Mouse (Mus musculus): ENCODE measurements around the gene Mb.
A peak's percentile ranks its signal among the peaks of the same experiment; 100 is the strongest.

Gene Mb

GRCm38 (mm10) chr15:77050570-77050969 is at the start of gene Mb:
Mb (minus strand) TSS chr15:77050670.
- DNase-seq, result no peak

GRCm38 (mm10) chr15:77099756-77100155 is 49.3 kb upstream of the Mb start:
- no peak for DNase-seq

- DNase-seq, result no peak
Observed at GRCm38 (mm10) chr15:77097358-77097757, 46.9 kb upstream of the Mb start.

GRCm38 (mm10) chr15:77095216-77095615 is 44.7 kb upstream of the Mb start:
- no peak for DNase-seq

- no peak for DNase-seq
Observed at GRCm38 (mm10) chr15:77094431-77094830, 44.0 kb upstream of the Mb start.

GRCm38 (mm10) chr15:77091394-77091793 is 40.9 kb upstream of the Mb start:
- DNase-seq, result no peak

- DNase-seq, result no peak
Observed at GRCm38 (mm10) chr15:77090531-77090930, 40.1 kb upstream of the Mb start.

GRCm38 (mm10) chr15:77089249-77089648 is 38.8 kb upstream of the Mb start:
- peak; percentile 18 for DNase-seq

- no peak for DNase-seq
Observed at GRCm38 (mm10) chr15:77086488-77086887, 36.0 kb upstream of the Mb start.

GRCm38 (mm10) chr15:77085818-77086217 is 35.3 kb upstream of the Mb start:
- peak; percentile 26 for DNase-seq

GRCm38 (mm10) chr15:77081454-77081853 is 31.0 kb upstream of the Mb start:
- DNase-seq, result no peak

GRCm38 (mm10) chr15:77080684-77081254 is 30.3 kb upstream of the Mb start:
- DNase-seq, result no peak

- peak; percentile 17 for DNase-seq
Observed at GRCm38 (mm10) chr15:77079890-77080361, 29.5 kb upstream of the Mb start.

- no peak for DNase-seq
Observed at GRCm38 (mm10) chr15:77079256-77079822, 28.9 kb upstream of the Mb start.

- no peak for DNase-seq
Observed at GRCm38 (mm10) chr15:77078786-77079185, 28.3 kb upstream of the Mb start.

GRCm38 (mm10) chr15:77077906-77078305 is 27.4 kb upstream of the Mb start:
- no peak for DNase-seq

GRCm38 (mm10) chr15:77076523-77076922 is 26.1 kb upstream of the Mb start:
- DNase-seq, result no peak

- no peak for DNase-seq
Observed at GRCm38 (mm10) chr15:77072556-77073163, 22.2 kb upstream of the Mb start.

GRCm38 (mm10) chr15:77071501-77071900 is 21.0 kb upstream of the Mb start:
- DNase-seq, result no peak

- no peak for DNase-seq
Observed at GRCm38 (mm10) chr15:77070745-77071268, 20.3 kb upstream of the Mb start.

GRCm38 (mm10) chr15:77069019-77069418 is 18.5 kb upstream of the Mb start:
- DNase-seq, result no peak

GRCm38 (mm10) chr15:77068439-77068861 is 18.0 kb upstream of the Mb start:
- no peak for DNase-seq

GRCm38 (mm10) chr15:77066233-77066632 is 15.8 kb upstream of the Mb start:
- DNase-seq, result no peak

- no peak for DNase-seq
Observed at GRCm38 (mm10) chr15:77065259-77065852, 14.9 kb upstream of the Mb start.

Measured in kidney, adult 9 months (tissue).